Mouse (Mus musculus) embryonic facial prominence, embryonic 10.5 days (tissue): ENCODE measurements around the gene Il1f5. TPM values are rescaled to one million over a fixed set of nuclear protein-coding genes. Genes with fewer than 3 reads are reported as not detected.

Source experiments
- polyA plus RNA-seq: library from polyadenylated mRNA; unstranded; fragments of >200 nt; fragmentation: Nextera tagmentation; extraction: Ambion mirVana; gene quantifications from 2 replicates; pipeline ENCODE4 v1.2.1, GENCODE M21; 2016

Il1f5 gene
- polyA plus RNA-seq, 1 experiment from 2014 or later: 0.09 TPM

Other genes starting within 250 kb of the Il1f5 start
- 1.2 TPM in 2 replicates for gene Hnmt, start 227.6 kb upstream of the Il1f5 start, polyA plus RNA-seq
- gene Tbpl2, start 180.4 kb upstream of the Il1f5 start, polyA plus RNA-seq: not detected in 2 replicates
- not detected in 2 replicates for gene Il1f8, start 123.8 kb upstream of the Il1f5 start, polyA plus RNA-seq
- not detected in 2 replicates for gene Il1f9, start 90.5 kb upstream of the Il1f5 start, polyA plus RNA-seq
- not detected in 2 replicates for gene Il1f6, start 61.5 kb upstream of the Il1f5 start, polyA plus RNA-seq
- not detected in 2 replicates for gene Il1f10, start 14.2 kb downstream of the Il1f5 start, polyA plus RNA-seq
- gene Il1rn, start 59.9 kb downstream of the Il1f5 start, polyA plus RNA-seq: not detected in 2 replicates
- 0.52 and 0.81 TPM in 2 replicates for gene Psd4, start 90.6 kb downstream of the Il1f5 start, polyA plus RNA-seq
- 1.1 and 3.0 TPM in 2 replicates for gene Pax8, start 198.6 kb downstream of the Il1f5 start, polyA plus RNA-seq